Mouse (Mus musculus) heart, embryonic 12.5 days (tissue): ENCODE results near the gene Clcn7. TPM values are rescaled to one million over a fixed set of nuclear protein-coding genes. Genes with fewer than 3 reads are reported as not detected.

Experiments
- ATAC-seq: fragments of 200-750 bp; cut with Nextera tagmentation; 2 replicates; pipeline ENCODE4 v1.8.0; 2017; ENCODE audit warnings: moderate TSS enrichment, moderate library complexity; ENCODE audit not compliant: insufficient number of reproducible peaks, low FRiP score
- H3K27ac ChIP-seq: fragments of 300-500 bp; sonication (generic); 2 replicates; pipeline ENCODE4 v1.5.1; 2016; ENCODE audit warnings: mild to moderate bottlenecking, moderate library complexity; ENCODE audit not compliant: poor library complexity, severe bottlenecking
- H3K27me3 ChIP-seq: fragments of 300-500 bp; sonication (generic); replicated peaks from 2 replicates; pipeline ENCODE4 v1.6.1; 2016; ENCODE audit warnings: mild to moderate bottlenecking, moderate library complexity
- H3K36me3 ChIP-seq: fragments of 300-500 bp; sonication (generic); 2 replicates; pipeline ENCODE4 v1.6.1; 2016; ENCODE audit warnings: mild to moderate bottlenecking, moderate library complexity
- H3K4me1 ChIP-seq: fragments of 300-500 bp; sonication (generic); replicated peaks from 2 replicates; pipeline ENCODE4 v1.6.1; 2016; ENCODE audit warnings: mild to moderate bottlenecking
- H3K4me2 ChIP-seq: fragments of 300-500 bp; sonication (generic); 2 replicates; pipeline ENCODE4 v1.6.1; 2016; ENCODE audit warnings: mild to moderate bottlenecking, moderate library complexity
- H3K4me3 ChIP-seq: fragments of 300-500 bp; sonication (generic); 2 replicates; pipeline ENCODE4 v1.5.1; 2016; ENCODE audit warnings: mild to moderate bottlenecking
- H3K9ac ChIP-seq: fragments of 300-500 bp; sonication (generic); 2 replicates; pipeline ENCODE4 v1.6.1; 2016; ENCODE audit warnings: mild to moderate bottlenecking, moderate library complexity
- H3K9me3 ChIP-seq: fragments of 300-500 bp; sonication (generic); replicated peaks from 2 replicates; pipeline ENCODE4 v1.6.1; 2016; ENCODE audit warnings: mild to moderate bottlenecking, moderate library complexity
- WGBS: fragments of 180-500 bp; shearing (Covaris S2); methylation state at CpG from one replicate; pipeline ENCODE4 v1.1.7; 2016; 5-methylcytosine and 5-hydroxymethylcytosine counted together
- polyA plus RNA-seq: library from polyadenylated mRNA; unstranded; fragments of >200 nt; fragmentation: Nextera tagmentation; extraction: Ambion mirVana; gene quantifications from 2 replicates; pipeline ENCODE4 v1.2.1, GENCODE M21; 2016

Clcn7 gene
- polyA plus RNA-seq, 1 experiment from 2014 or later: 21.1 TPM

DNA sequence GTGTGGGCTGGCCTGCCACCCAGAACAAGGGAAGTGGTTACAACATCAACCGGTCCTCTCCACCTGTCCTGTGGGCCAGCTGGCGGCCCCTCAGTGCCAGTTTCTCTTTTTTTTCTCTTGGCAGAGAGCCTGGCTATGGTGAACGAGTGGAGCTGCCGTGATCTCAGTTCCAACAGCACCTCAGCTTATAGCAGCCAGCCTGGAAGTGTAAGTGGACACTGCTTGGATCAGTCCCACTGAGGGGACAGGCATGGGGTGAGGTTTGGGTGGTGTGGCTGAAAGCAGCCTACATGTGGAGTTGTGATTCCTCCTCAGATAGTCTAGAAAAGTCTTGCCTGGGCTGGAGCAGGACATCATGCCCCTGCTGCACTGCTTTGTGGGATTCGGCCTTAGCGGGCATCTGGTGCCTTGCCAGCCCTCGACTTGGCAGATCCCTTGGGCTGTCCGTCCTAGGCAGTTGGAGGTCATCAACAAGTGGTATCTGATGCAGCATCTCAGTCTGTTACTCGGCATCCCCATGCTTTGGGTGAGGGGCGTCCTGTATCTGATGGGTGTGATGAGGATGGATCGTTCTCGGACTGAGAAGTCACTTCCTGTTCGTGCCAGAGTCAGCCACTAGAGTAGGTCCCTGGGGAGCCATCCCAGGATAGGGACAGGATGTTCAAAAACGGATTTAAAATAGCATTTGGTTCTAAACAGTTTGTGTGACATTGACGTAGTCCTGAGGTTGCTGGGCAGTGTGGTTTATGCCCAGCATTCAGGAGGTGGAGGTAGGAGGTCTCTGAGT, 77.7 kb downstream of the Clcn7 start:
- Histone ChIP-seq H3K9ac (no peak overlapping the region), H3K27ac (no peak overlapping the region), H3K4me3 (no peak overlapping the region), H3K9me3 (no peaks in the 10 kb centered on the region), H3K4me1 (no peaks in the 10 kb centered on the region), H3K27me3 (no peaks in the 10 kb centered on the region), H3K4me2 (no peak overlapping the region), H3K36me3 (peaks cover 87% of the 10 kb centered on the region)
- ATAC-seq: no peak
- WGBS: 79% methylated on average over 15 of the region's 15 CpGs

DNA sequence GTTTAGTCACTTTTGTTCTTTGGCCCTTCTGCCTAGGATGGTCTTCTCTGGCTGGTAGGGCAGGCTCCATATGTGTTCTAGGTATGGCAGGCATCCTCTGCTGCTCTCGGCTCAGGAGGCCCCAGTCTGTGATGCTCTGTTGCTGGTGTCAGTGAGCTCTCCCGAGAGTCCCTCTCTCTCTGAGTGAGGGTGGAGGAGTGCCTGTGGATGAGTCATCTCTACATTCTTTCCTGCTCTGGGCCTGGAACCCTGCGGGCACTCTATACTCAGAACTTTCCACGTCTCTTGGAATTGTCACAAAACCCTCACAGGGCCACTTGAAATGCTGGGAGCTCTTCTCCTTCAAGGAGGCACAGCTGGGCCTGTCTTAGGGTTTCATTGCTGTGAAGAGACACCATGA, 78.5 kb downstream of the Clcn7 start:
- Histone ChIP-seq H3K4me2 (no peak overlapping the region), H3K4me1 (no peaks in the 10 kb centered on the region), H3K36me3 (peaks cover 89% of the 10 kb centered on the region), H3K9ac (no peak overlapping the region), H3K9me3 (no peaks in the 10 kb centered on the region), H3K27me3 (no peaks in the 10 kb centered on the region), H3K27ac (no peak overlapping the region), H3K4me3 (no peak overlapping the region)
- no peak for ATAC-seq
- WGBS: 62% methylated on average over 4 of the region's 4 CpGs

Other genes starting within 250 kb of the Clcn7 start
- gene Nubp2, start 247.0 kb upstream of the Clcn7 start, polyA plus RNA-seq: 31.9 and 33.1 TPM in 2 replicates
- 25.7 and 28.3 TPM in 2 replicates for gene Spsb3, start 246.7 kb upstream of the Clcn7 start, polyA plus RNA-seq
- gene Eme2, start 238.3 kb upstream of the Clcn7 start, polyA plus RNA-seq: 25.4 and 27.2 TPM in 2 replicates
- gene Mrps34, start 238.3 kb upstream of the Clcn7 start, polyA plus RNA-seq: 91.1 and 94.9 TPM in 2 replicates
- 34.5 and 36.5 TPM in 2 replicates for gene Nme3, start 236.9 kb upstream of the Clcn7 start, polyA plus RNA-seq
- gene Mapk8ip3, start 196.4 kb upstream of the Clcn7 start, polyA plus RNA-seq: 38.4 and 41.3 TPM in 2 replicates
- 140 and 144 TPM in 2 replicates for gene Jpt2, start 172.7 kb upstream of the Clcn7 start, polyA plus RNA-seq
- 8.5 and 10.1 TPM in 2 replicates for gene Cramp1l, start 117.6 kb upstream of the Clcn7 start, polyA plus RNA-seq
- 14.4 and 14.8 TPM in 2 replicates for gene Ift140, start 117.3 kb upstream of the Clcn7 start, polyA plus RNA-seq
- 16.3 and 20.4 TPM in 2 replicates for gene Tmem204, start 49.8 kb upstream of the Clcn7 start, polyA plus RNA-seq
- 23.5 and 30.7 TPM in 2 replicates for gene Telo2, start 17.4 kb upstream of the Clcn7 start, polyA plus RNA-seq
- 0.27 TPM in 1 of 2 replicates, not detected in the other for gene Ptx4, start 12.6 kb upstream of the Clcn7 start, polyA plus RNA-seq
- not detected in 2 replicates for gene Ccdc154, start 29.1 kb downstream of the Clcn7 start, polyA plus RNA-seq
- not detected in 2 replicates for gene Gm38655, start 42.1 kb downstream of the Clcn7 start, polyA plus RNA-seq
- 25.1 and 25.9 TPM in 2 replicates for gene BC003965, start 51.2 kb downstream of the Clcn7 start, polyA plus RNA-seq
- gene Unkl, start 55.0 kb downstream of the Clcn7 start, polyA plus RNA-seq: 5.1 and 6.3 TPM in 2 replicates
- gene Gnptg, start 106.7 kb downstream of the Clcn7 start, polyA plus RNA-seq: 25.0 TPM in 2 replicates
- gene Tsr3, start 106.8 kb downstream of the Clcn7 start, polyA plus RNA-seq: 33.3 and 34.1 TPM in 2 replicates
- 0.18 and 0.42 TPM in 2 replicates for gene Baiap3, start 123.0 kb downstream of the Clcn7 start, polyA plus RNA-seq
- gene Ube2i, start 141.2 kb downstream of the Clcn7 start, polyA plus RNA-seq: 459 and 468 TPM in 2 replicates
- gene Prss34, start 165.0 kb downstream of the Clcn7 start, polyA plus RNA-seq: not detected in 2 replicates
- gene Prss28, start 175.3 kb downstream of the Clcn7 start, polyA plus RNA-seq: not detected in 2 replicates
- gene Prss29, start 185.3 kb downstream of the Clcn7 start, polyA plus RNA-seq: not detected in 2 replicates
- gene Tpsab1, start 212.2 kb downstream of the Clcn7 start, polyA plus RNA-seq: not detected in 2 replicates
- gene Tpsb2, start 232.9 kb downstream of the Clcn7 start, polyA plus RNA-seq: not detected in 2 replicates
- not detected in 2 replicates for gene Tpsg1, start 235.9 kb downstream of the Clcn7 start, polyA plus RNA-seq